Mouse (Mus musculus): ENCODE results near the gene Rnf149. TPM values are rescaled to one million over a fixed set of nuclear protein-coding genes. Genes with fewer than 3 reads are reported as not detected.
"Not testable (repeated sequence)": the region's sequence is repeated elsewhere in the genome, so short reads cannot be mapped to it uniquely, and the experiment has no call there.

Rnf149 gene
- polyA plus RNA-seq, 1 experiment from 2014 or later = 29.0 TPM

- Histone ChIP-seq H3K9me3 (ENCODE audit: control insufficient read depth, low read length) (no peaks in the 10 kb centered on the region), H3K27me3 (ENCODE audit: control insufficient read depth, insufficient read depth, low read length) (no peaks in the 10 kb centered on the region), H3K4me2 (ENCODE audit: low read depth) (no peak overlapping the region), H3K4me3 (ENCODE audit: low read depth, low read length) (no peak overlapping the region), H3K36me3 (ENCODE audit: control insufficient read depth, insufficient read depth, low read length) (no peaks in the 10 kb centered on the region), H3K9ac (ENCODE audit: low read length) (no peak overlapping the region), H3K4me1 (ENCODE audit: control insufficient read depth, insufficient read depth, low read length) (no peaks in the 10 kb centered on the region), H3K27ac (ENCODE audit: low read depth, low read length) (no peak overlapping the region)
- DNase-seq (ENCODE audit: low spot score) (no peak), ATAC-seq (ENCODE audit: insufficient read depth, low FRiP score, low TSS enrichment) (no peak)
- 54% methylated on average over 8 of the region's 8 CpGs for WGBS
Observed at GRCm38 (mm10) chr1:39608534-39608933, 31.3 kb upstream of the Rnf149 start.

- WGBS = 94% methylated on average over 3 of the region's 3 CpGs
- no peaks in the 10 kb centered on the region for H3K36me3 ChIP-seq (ENCODE audit: control insufficient read depth, insufficient read depth, low read length)
- ATAC-seq (ENCODE audit: insufficient read depth, low FRiP score, low TSS enrichment) = no peak
- no peak overlapping the region for H3K9ac ChIP-seq (ENCODE audit: low read length)
- H3K4me2 ChIP-seq (ENCODE audit: low read depth) = no peak overlapping the region
- no peak overlapping the region for H3K27ac ChIP-seq (ENCODE audit: low read depth, low read length)
- DNase-seq (ENCODE audit: low spot score) = no peak
- H3K9me3 ChIP-seq (ENCODE audit: control insufficient read depth, low read length) = no peaks in the 10 kb centered on the region
- H3K4me3 ChIP-seq (ENCODE audit: low read depth, low read length) = no peak overlapping the region
- no peaks in the 10 kb centered on the region for H3K4me1 ChIP-seq (ENCODE audit: control insufficient read depth, insufficient read depth, low read length)
- no peaks in the 10 kb centered on the region for H3K27me3 ChIP-seq (ENCODE audit: control insufficient read depth, insufficient read depth, low read length)
Observed at GRCm38 (mm10) chr1:39602477-39602876, 25.3 kb upstream of the Rnf149 start.

GRCm38 (mm10) chr1:39598726-39599125 is 21.5 kb upstream of the Rnf149 start:
- WGBS = 84% methylated on average over 11 of the region's 11 CpGs
- H3K4me3 ChIP-seq (ENCODE audit: low read depth, low read length) = no peak overlapping the region
- no peak overlapping the region for H3K4me2 ChIP-seq (ENCODE audit: low read depth)
- DNase-seq (ENCODE audit: low spot score) (no peak), ATAC-seq (ENCODE audit: insufficient read depth, low FRiP score, low TSS enrichment) (no peak)
- H3K9me3 ChIP-seq (ENCODE audit: control insufficient read depth, low read length) = no peaks in the 10 kb centered on the region
- no peaks in the 10 kb centered on the region for H3K36me3 ChIP-seq (ENCODE audit: control insufficient read depth, insufficient read depth, low read length)
- H3K27me3 ChIP-seq (ENCODE audit: control insufficient read depth, insufficient read depth, low read length) = no peaks in the 10 kb centered on the region
- H3K4me1 ChIP-seq (ENCODE audit: control insufficient read depth, insufficient read depth, low read length) = no peaks in the 10 kb centered on the region
- H3K9ac ChIP-seq (ENCODE audit: low read length) = no peak overlapping the region
- no peak overlapping the region for H3K27ac ChIP-seq (ENCODE audit: low read depth, low read length)

- not testable (repeated sequence) for H3K27ac ChIP-seq (ENCODE audit: low read depth, low read length); H3K4me1 ChIP-seq (ENCODE audit: control insufficient read depth, insufficient read depth, low read length); H3K9ac ChIP-seq (ENCODE audit: low read length); H3K36me3 ChIP-seq (ENCODE audit: control insufficient read depth, insufficient read depth, low read length); H3K4me3 ChIP-seq (ENCODE audit: low read depth, low read length); H3K4me2 ChIP-seq (ENCODE audit: low read depth); H3K9me3 ChIP-seq (ENCODE audit: control insufficient read depth, low read length); H3K27me3 ChIP-seq (ENCODE audit: control insufficient read depth, insufficient read depth, low read length); ATAC-seq (ENCODE audit: insufficient read depth, low FRiP score, low TSS enrichment); DNase-seq (ENCODE audit: low spot score)
- 93% methylated on average over 9 of the region's 9 CpGs for WGBS
Observed at GRCm38 (mm10) chr1:39597135-39597534, 19.9 kb upstream of the Rnf149 start.

- 75% methylated on average over 10 of the region's 10 CpGs for WGBS
- Histone ChIP-seq H3K4me1 (ENCODE audit: control insufficient read depth, insufficient read depth, low read length) (no peaks in the 10 kb centered on the region), H3K4me2 (ENCODE audit: low read depth) (no peak overlapping the region), H3K36me3 (ENCODE audit: control insufficient read depth, insufficient read depth, low read length) (no peaks in the 10 kb centered on the region), H3K9me3 (ENCODE audit: control insufficient read depth, low read length) (no peaks in the 10 kb centered on the region), H3K9ac (ENCODE audit: low read length) (no peak overlapping the region), H3K4me3 (ENCODE audit: low read depth, low read length) (no peak overlapping the region), H3K27ac (ENCODE audit: low read depth, low read length) (no peak overlapping the region), H3K27me3 (ENCODE audit: control insufficient read depth, insufficient read depth, low read length) (no peaks in the 10 kb centered on the region)
- ATAC-seq (ENCODE audit: insufficient read depth, low FRiP score, low TSS enrichment) = no peak
- no peak for DNase-seq (ENCODE audit: low spot score)
Observed at GRCm38 (mm10) chr1:39593836-39594235, 16.6 kb upstream of the Rnf149 start.

GRCm38 (mm10) chr1:39592090-39592489 is 14.9 kb upstream of the Rnf149 start:
- no peak for ATAC-seq (ENCODE audit: insufficient read depth, low FRiP score, low TSS enrichment)
- no peaks in the 10 kb centered on the region for H3K36me3 ChIP-seq (ENCODE audit: control insufficient read depth, insufficient read depth, low read length)
- 83% methylated on average over 4 of the region's 4 CpGs for WGBS

GRCm38 (mm10) chr1:39591557-39591956 is 14.4 kb upstream of the Rnf149 start:
- not testable (repeated sequence) for H3K4me3 ChIP-seq (ENCODE audit: low read depth, low read length); H3K9me3 ChIP-seq (ENCODE audit: control insufficient read depth, low read length); H3K36me3 ChIP-seq (ENCODE audit: control insufficient read depth, insufficient read depth, low read length); H3K4me1 ChIP-seq (ENCODE audit: control insufficient read depth, insufficient read depth, low read length); H3K9ac ChIP-seq (ENCODE audit: low read length); H3K4me2 ChIP-seq (ENCODE audit: low read depth); ATAC-seq (ENCODE audit: insufficient read depth, low FRiP score, low TSS enrichment); H3K27me3 ChIP-seq (ENCODE audit: control insufficient read depth, insufficient read depth, low read length); H3K27ac ChIP-seq (ENCODE audit: low read depth, low read length); DNase-seq (ENCODE audit: low spot score)
- WGBS = 77% methylated on average over 1 of the region's 1 CpGs

More at GRCm38 (mm10) chr1:39592090-39592489, 14.9 kb upstream of the Rnf149 start:
- Histone ChIP-seq H3K27ac (ENCODE audit: low read depth, low read length) (no peak overlapping the region), H3K4me3 (ENCODE audit: low read depth, low read length) (no peak overlapping the region), H3K9me3 (ENCODE audit: control insufficient read depth, low read length) (no peaks in the 10 kb centered on the region), H3K4me2 (ENCODE audit: low read depth) (no peak overlapping the region), H3K9ac (ENCODE audit: low read length) (no peak overlapping the region), H3K4me1 (ENCODE audit: control insufficient read depth, insufficient read depth, low read length) (no peaks in the 10 kb centered on the region), H3K27me3 (ENCODE audit: control insufficient read depth, insufficient read depth, low read length) (no peaks in the 10 kb centered on the region)
- no peak for DNase-seq (ENCODE audit: low spot score)

GRCm38 (mm10) chr1:39590193-39590592 is 13.0 kb upstream of the Rnf149 start:
- H3K4me2 ChIP-seq (ENCODE audit: low read depth) = no peak overlapping the region
- DNase-seq (ENCODE audit: low spot score) = no peak
- no peaks in the 10 kb centered on the region for H3K4me1 ChIP-seq (ENCODE audit: control insufficient read depth, insufficient read depth, low read length)
- 83% methylated on average over 5 of the region's 5 CpGs for WGBS
- no peaks in the 10 kb centered on the region for H3K27me3 ChIP-seq (ENCODE audit: control insufficient read depth, insufficient read depth, low read length)
- H3K36me3 ChIP-seq (ENCODE audit: control insufficient read depth, insufficient read depth, low read length) = no peaks in the 10 kb centered on the region
- H3K9me3 ChIP-seq (ENCODE audit: control insufficient read depth, low read length) = no peaks in the 10 kb centered on the region
- ATAC-seq (ENCODE audit: insufficient read depth, low FRiP score, low TSS enrichment) = no peak
- no peak overlapping the region for H3K9ac ChIP-seq (ENCODE audit: low read length)
- H3K4me3 ChIP-seq (ENCODE audit: low read depth, low read length) = no peak overlapping the region
- no peak overlapping the region for H3K27ac ChIP-seq (ENCODE audit: low read depth, low read length)

GRCm38 (mm10) chr1:39585416-39585815 is 8.2 kb upstream of the Rnf149 start:
- Histone ChIP-seq H3K27ac (ENCODE audit: low read depth, low read length) (no peak overlapping the region), H3K9ac (ENCODE audit: low read length) (no peak overlapping the region), H3K36me3 (ENCODE audit: control insufficient read depth, insufficient read depth, low read length) (no peaks in the 10 kb centered on the region), H3K27me3 (ENCODE audit: control insufficient read depth, insufficient read depth, low read length) (no peaks in the 10 kb centered on the region), H3K4me1 (ENCODE audit: control insufficient read depth, insufficient read depth, low read length) (no peaks in the 10 kb centered on the region), H3K9me3 (ENCODE audit: control insufficient read depth, low read length) (no peaks in the 10 kb centered on the region), H3K4me2 (ENCODE audit: low read depth) (no peak overlapping the region), H3K4me3 (ENCODE audit: low read depth, low read length) (no peak overlapping the region)
- WGBS = 87% methylated on average over 9 of the region's 9 CpGs
- DNase-seq (ENCODE audit: low spot score) = no peak
- ATAC-seq (ENCODE audit: insufficient read depth, low FRiP score, low TSS enrichment) = no peak
